Mouse (Mus musculus) activated CD4-positive, CD25-positive, alpha-beta regulatory T cell (primary cell): ENCODE data around the gene Olfr572. TPM values are rescaled to one million over a fixed set of nuclear protein-coding genes. Genes with fewer than 3 reads are reported as not detected.

ENCODE experiments used
- polyA plus RNA-seq, 2 experiments: library from polyadenylated mRNA; unstranded; fragments of 100-300 nt; shearing (Covaris generic); gene quantifications; one replicate each; pipeline ENCODE4 v1.2.1; 2017

Olfr572 gene
- polyA plus RNA-seq, result not detected

GRCm38 (mm10) chr7:102924109-102924508 lies at the start of gene Olfr572:
TSS of gene Olfr572 (plus strand) at chr7:102924409.

GRCm38 (mm10) chr7:102876822-102877221 lies 47.4 kb upstream of the Olfr572 start, which contains the start of gene Olfr568:
TSS of gene Olfr568 (plus strand) at chr7:102877122.

GRCm38 (mm10) chr7:102890782-102891181 lies 33.4 kb upstream of the Olfr572 start, which contains the start of gene Olfr569:
TSS of gene Olfr569 (minus strand) at chr7:102890882.

GRCm38 (mm10) chr7:102917032-102917875 lies 7.0 kb upstream of the Olfr572 start, which contains the start of gene Olfr571:
TSS of gene Olfr571 (minus strand) at chr7:102917536.

GRCm38 (mm10) chr7:102942475-102942874 lies 18.3 kb downstream of the Olfr572 start, which contains the start of gene Olfr573-ps1:
TSS of gene Olfr573-ps1 (minus strand) at chr7:102942575.

GRCm38 (mm10) chr7:102948167-102948566 lies 24.0 kb downstream of the Olfr572 start, which contains the start of gene Olfr574:
TSS of gene Olfr574 (plus strand) at chr7:102948467.

GRCm38 (mm10) chr7:102958593-102958992 lies 34.4 kb downstream of the Olfr572 start, which contains the start of gene Olfr575:
TSS of gene Olfr575 (minus strand) at chr7:102958775.

GRCm38 (mm10) chr7:102962360-102962759 lies 38.2 kb downstream of the Olfr572 start, which contains the start of gene Olfr576:
TSS of gene Olfr576 (plus strand) at chr7:102962660.

GRCm38 (mm10) chr7:102975843-102976242 lies 51.6 kb downstream of the Olfr572 start, which contains the start of gene Olfr577:
TSS of gene Olfr577 (minus strand) at chr7:102975943.

Other genes with a start within 250 kb of the Olfr572 start
- gene Trim68, start 237.1 kb upstream of the Olfr572 start, polyA plus RNA-seq, result 1 to 10 TPM; 8.6 to 9.5 TPM
- not detected for gene Olfr557, start 228.5 kb upstream of the Olfr572 start, polyA plus RNA-seq
- not detected for gene Olfr558, start 222.2 kb upstream of the Olfr572 start, polyA plus RNA-seq
- not detected for gene Olfr33, start 205.3 kb upstream of the Olfr572 start, polyA plus RNA-seq
- gene Olfr559, start 196.9 kb upstream of the Olfr572 start, polyA plus RNA-seq, result not detected
- not detected for gene Olfr560, start 165.0 kb upstream of the Olfr572 start, polyA plus RNA-seq
- under 1 TPM in 1 of 2 experiments, not detected in 1; 0.14 TPM for gene Olfr78, start 164.9 kb upstream of the Olfr572 start, polyA plus RNA-seq
- not detected for gene Olfr561, start 153.2 kb upstream of the Olfr572 start, polyA plus RNA-seq
- not detected for gene Olfr564, start 120.9 kb upstream of the Olfr572 start, polyA plus RNA-seq
- gene Olfr566, start 65.6 kb upstream of the Olfr572 start, polyA plus RNA-seq, result not detected
- gene Olfr568, start 47.3 kb upstream of the Olfr572 start, polyA plus RNA-seq, result under 1 TPM in 1 of 2 experiments, not detected in 1; 0.29 TPM
- under 1 TPM in 1 of 2 experiments, not detected in 1; 0.42 TPM for gene Olfr569, start 33.5 kb upstream of the Olfr572 start, polyA plus RNA-seq
- under 1 TPM in 1 of 2 experiments, not detected in 1; 0.12 TPM for gene Olfr570, start 29.8 kb upstream of the Olfr572 start, polyA plus RNA-seq
- gene Olfr571, start 6.9 kb upstream of the Olfr572 start, polyA plus RNA-seq, result not detected
- under 1 TPM in 1 of 2 experiments, not detected in 1; 0.86 TPM for gene Olfr573-ps1, start 18.2 kb downstream of the Olfr572 start, polyA plus RNA-seq
- gene Olfr574, start 24.1 kb downstream of the Olfr572 start, polyA plus RNA-seq, result not detected
- not detected for gene Olfr575, start 34.4 kb downstream of the Olfr572 start, polyA plus RNA-seq
- gene Olfr576, start 38.3 kb downstream of the Olfr572 start, polyA plus RNA-seq, result under 1 TPM in 1 of 2 experiments, not detected in 1; 0.25 TPM
- under 1 TPM in 1 of 2 experiments, not detected in 1; 0.12 TPM for gene Olfr577, start 51.5 kb downstream of the Olfr572 start, polyA plus RNA-seq
- gene Olfr578, start 64.9 kb downstream of the Olfr572 start, polyA plus RNA-seq, result not detected
- not detected for gene Olfr582, start 113.6 kb downstream of the Olfr572 start, polyA plus RNA-seq
- not detected for gene Olfr583, start 126.9 kb downstream of the Olfr572 start, polyA plus RNA-seq
- under 1 TPM in 1 of 2 experiments, not detected in 1; 0.41 TPM for gene Olfr584, start 157.5 kb downstream of the Olfr572 start, polyA plus RNA-seq
- gene Olfr585, start 173.3 kb downstream of the Olfr572 start, polyA plus RNA-seq, result not detected
- not detected for gene Olfr586, start 201.2 kb downstream of the Olfr572 start, polyA plus RNA-seq
- gene Olfr588-ps1, start 216.5 kb downstream of the Olfr572 start, polyA plus RNA-seq, result under 1 TPM in 1 of 2 experiments, not detected in 1; 0.04 TPM
- gene Olfr589, start 231.9 kb downstream of the Olfr572 start, polyA plus RNA-seq, result not detected